Mouse (Mus musculus) midbrain, embryonic 11.5 days (tissue): ENCODE results near the gene BC053393. TPM values are rescaled to one million over a fixed set of nuclear protein-coding genes. Genes with fewer than 3 reads are reported as not detected.

Experiments used
- ATAC-seq: fragments of 200-750 bp; cut with Nextera tagmentation; 2 replicates; pipeline ENCODE4 v1.8.0; 2017; ENCODE audit warnings: moderate TSS enrichment, moderate library complexity; ENCODE audit not compliant: low FRiP score
- DNase-seq: peaks from one replicate; pipeline ENCODE4 v3.0.0; 2015; ENCODE audit warnings: low spot score; ENCODE audit errors: missing footprints
- H3K27ac ChIP-seq: fragments of 300-500 bp; sonication (generic); 2 replicates; pipeline ENCODE4 v1.5.1; 2014; ENCODE audit warnings: low read depth, low read length
- H3K27me3 ChIP-seq: fragments of 300-500 bp; sonication (generic); 2 replicates; pipeline ENCODE4 v1.6.1; 2014; ENCODE audit warnings: mild to moderate bottlenecking, low read length, moderate library complexity, mixed read lengths; ENCODE audit not compliant: control insufficient read depth, insufficient read depth
- H3K36me3 ChIP-seq: fragments of 300-500 bp; sonication (generic); 2 replicates; pipeline ENCODE4 v1.6.1; 2014; ENCODE audit warnings: mild to moderate bottlenecking, low read length, moderate library complexity, mixed read lengths; ENCODE audit not compliant: control insufficient read depth, insufficient read depth
- H3K4me1 ChIP-seq: fragments of 300-500 bp; sonication (generic); 2 replicates; pipeline ENCODE4 v1.6.1; 2014; ENCODE audit warnings: low read length; ENCODE audit not compliant: control insufficient read depth, insufficient read depth
- H3K4me2 ChIP-seq: fragments of 300-500 bp; sonication (generic); 2 replicates; pipeline ENCODE4 v1.6.1; 2014; ENCODE audit warnings: mild to moderate bottlenecking, moderate library complexity
- H3K4me3 ChIP-seq: fragments of 300-500 bp; sonication (generic); 2 replicates; pipeline ENCODE4 v1.5.1; 2014; ENCODE audit warnings: low read depth, low read length
- H3K9ac ChIP-seq: fragments of 300-500 bp; sonication (generic); 2 replicates; pipeline ENCODE4 v1.6.1; 2014; ENCODE audit warnings: low read length
- H3K9me3 ChIP-seq: fragments of 300-500 bp; sonication (generic); 2 replicates; pipeline ENCODE4 v1.6.1; 2016; ENCODE audit warnings: low read length; ENCODE audit not compliant: control insufficient read depth
- WGBS: fragments of 180-500 bp; shearing (Covaris S2); extraction: QIAGEN DNeasy Blood & Tissue Kit; methylation state at CpG from one replicate; pipeline ENCODE4 v1.1.7; 2014; 5-methylcytosine and 5-hydroxymethylcytosine counted together
- polyA plus RNA-seq: library from polyadenylated mRNA; unstranded; fragments of >200 nt; fragmentation: Nextera tagmentation; extraction: Ambion mirVana; gene quantifications from 2 replicates; pipeline ENCODE4 v1.2.1, GENCODE M21; 2014

Gene BC053393
- polyA plus RNA-seq, 1 experiment from 2014 or later, result not detected

- no peak for ATAC-seq
- no peaks in the 10 kb centered on the region for H3K27me3 ChIP-seq
- no peak overlapping the region for H3K27ac ChIP-seq
- no peaks in the 10 kb centered on the region for H3K36me3 ChIP-seq
- H3K4me3 ChIP-seq, result no peak overlapping the region
- H3K9ac ChIP-seq, result no peak overlapping the region
- WGBS, result 95% methylated on average over 2 of the region's 2 CpGs
- H3K9me3 ChIP-seq, result no peaks in the 10 kb centered on the region
- no peak for DNase-seq
- H3K4me2 ChIP-seq, result no peak overlapping the region
- H3K4me1 ChIP-seq, result no peaks in the 10 kb centered on the region
Measured at GRCm38 (mm10) chr11:46565967-46566366, 5.4 kb upstream of the BC053393 start.

- 90% methylated on average over 1 of the region's 1 CpGs for WGBS
- Histone ChIP-seq H3K27ac (no peak overlapping the region), H3K4me3 (no peak overlapping the region), H3K27me3 (no peaks in the 10 kb centered on the region), H3K9me3 (no peaks in the 10 kb centered on the region), H3K9ac (no peak overlapping the region), H3K4me1 (no peaks in the 10 kb centered on the region), H3K36me3 (no peaks in the 10 kb centered on the region), H3K4me2 (no peak overlapping the region)
- DNase-seq, result no peak
- ATAC-seq, result no peak
Measured at GRCm38 (mm10) chr11:46569107-46569506, 2.2 kb upstream of the BC053393 start.

GRCm38 (mm10) chr11:46578771-46579281, 7.5 kb downstream of the BC053393 start:
- H3K4me3 ChIP-seq, result no peak overlapping the region
- no peak overlapping the region for H3K27ac ChIP-seq
- H3K9ac ChIP-seq, result no peak overlapping the region
- no peaks in the 10 kb centered on the region for H3K27me3 ChIP-seq
- H3K9me3 ChIP-seq, result no peaks in the 10 kb centered on the region
- no peaks in the 10 kb centered on the region for H3K4me1 ChIP-seq
- ATAC-seq (no peak), DNase-seq (no peak)
- H3K36me3 ChIP-seq, result no peaks in the 10 kb centered on the region
- 72% methylated on average over 5 of the region's 5 CpGs for WGBS
- no peak overlapping the region for H3K4me2 ChIP-seq

GRCm38 (mm10) chr11:46580428-46580827, 9.1 kb downstream of the BC053393 start:
- WGBS, result 82% methylated on average over 3 of the region's 3 CpGs
- no peak overlapping the region for H3K4me3 ChIP-seq
- H3K27ac ChIP-seq, result no peak overlapping the region
- no peaks in the 10 kb centered on the region for H3K9me3 ChIP-seq
- no peaks in the 10 kb centered on the region for H3K4me1 ChIP-seq
- ATAC-seq (no peak), DNase-seq (no peak)
- no peak overlapping the region for H3K9ac ChIP-seq
- H3K36me3 ChIP-seq, result no peaks in the 10 kb centered on the region
- no peaks in the 10 kb centered on the region for H3K27me3 ChIP-seq
- H3K4me2 ChIP-seq, result no peak overlapping the region

- no peaks in the 10 kb centered on the region for H3K4me1 ChIP-seq
- H3K36me3 ChIP-seq, result no peaks in the 10 kb centered on the region
- ATAC-seq (no peak), DNase-seq (no peak)
- H3K9me3 ChIP-seq, result no peaks in the 10 kb centered on the region
- H3K4me3 ChIP-seq, result no peak overlapping the region
- H3K4me2 ChIP-seq, result no peak overlapping the region
- no peak overlapping the region for H3K27ac ChIP-seq
- H3K27me3 ChIP-seq, result no peaks in the 10 kb centered on the region
- 81% methylated on average over 5 of the region's 5 CpGs for WGBS
- H3K9ac ChIP-seq, result no peak overlapping the region
Measured at GRCm38 (mm10) chr11:46582741-46583140, 11.4 kb downstream of the BC053393 start.

GRCm38 (mm10) chr11:46592416-46592815, 21.1 kb downstream of the BC053393 start:
- no peak for ATAC-seq
- WGBS, result 81% methylated on average over 2 of the region's 2 CpGs

GRCm38 (mm10) chr11:46619929-46620328, 48.6 kb downstream of the BC053393 start:
- Histone ChIP-seq H3K36me3 (no peaks in the 10 kb centered on the region), H3K4me3 (no peak overlapping the region), H3K4me2 (no peak overlapping the region), H3K4me1 (no peaks in the 10 kb centered on the region), H3K9me3 (no peaks in the 10 kb centered on the region), H3K27me3 (no peaks in the 10 kb centered on the region), H3K9ac (no peak overlapping the region), H3K27ac (no peak overlapping the region)
- WGBS, result 84% methylated on average over 1 of the region's 1 CpGs
- DNase-seq (no peak), ATAC-seq (no peak)

More at GRCm38 (mm10) chr11:46592416-46592815, 21.1 kb downstream of the BC053393 start:
- no peaks in the 10 kb centered on the region for H3K36me3 ChIP-seq
- H3K4me3 ChIP-seq, result no peak overlapping the region
- H3K27me3 ChIP-seq, result no peaks in the 10 kb centered on the region
- H3K27ac ChIP-seq, result no peak overlapping the region
- no peaks in the 10 kb centered on the region for H3K4me1 ChIP-seq
- H3K9me3 ChIP-seq, result no peaks in the 10 kb centered on the region
- no peak overlapping the region for H3K9ac ChIP-seq
- no peak overlapping the region for H3K4me2 ChIP-seq
- DNase-seq, result no peak

- DNase-seq (no peak), ATAC-seq (no peak)
- no peak overlapping the region for H3K27ac ChIP-seq
- no peak overlapping the region for H3K9ac ChIP-seq
- H3K9me3 ChIP-seq, result no peaks in the 10 kb centered on the region
- H3K27me3 ChIP-seq, result no peaks in the 10 kb centered on the region
- no peaks in the 10 kb centered on the region for H3K4me1 ChIP-seq
- no peak overlapping the region for H3K4me2 ChIP-seq
- WGBS, result 73% methylated on average over 7 of the region's 7 CpGs
- H3K36me3 ChIP-seq, result no peaks in the 10 kb centered on the region
- H3K4me3 ChIP-seq, result no peak overlapping the region
Measured at GRCm38 (mm10) chr11:46620414-46621168, 49.3 kb downstream of the BC053393 start.

- DNase-seq (no peak), ATAC-seq (no peak)
- H3K4me2 ChIP-seq, result no peak within 1 kb of the TSS
- H3K9ac ChIP-seq, result no peak within 1 kb of the TSS
- H3K9me3 ChIP-seq, result no peaks in the 10 kb centered on the region
- H3K4me1 ChIP-seq, result no peaks in the 10 kb centered on the region
- no peaks in the 10 kb centered on the region for H3K27me3 ChIP-seq
- 80% methylated on average over 2 of the region's 2 CpGs for WGBS
- H3K27ac ChIP-seq, result no peak within 1 kb of the TSS
- no peaks in the 10 kb centered on the region for H3K36me3 ChIP-seq
- H3K4me3 ChIP-seq, result no peak within 1 kb of the TSS
Measured at GRCm38 (mm10) chr11:46629211-46629795, 58.0 kb downstream of the BC053393 start, which contains the start of gene Dppa1. Dppa1 (minus strand) TSS chr11:46629261.
